Mouse (Mus musculus): Measurements from ENCODE around the gene Gm45213. TPM values are rescaled to one million over a fixed set of nuclear protein-coding genes. Genes with fewer than 3 reads are reported as not detected.
A peak's percentile ranks its signal among the peaks of the same experiment; 100 is the strongest.

Gm45213 gene
- polyA plus RNA-seq, 1 experiment from 2014 or later, result not detected

GRCm38 (mm10) chr7:66108961-66109854 lies 65.8 kb downstream of the Gm45213 start, which contains the start of gene Chsy1:
Gene Chsy1, plus strand, starts transcription at chr7:66109515.
- under 1% methylated on average over 84 of the region's 123 CpGs for WGBS
- Histone ChIP-seq H3K4me2 (ENCODE audit: low read depth, low read length) (peak within 1 kb of the TSS; percentile 97), H3K36me3 (ENCODE audit: control insufficient read depth, insufficient read depth, low read length) (no peaks in the 10 kb centered on the region), H3K4me1 (ENCODE audit: control insufficient read depth, insufficient read depth, low read length) (peaks cover 23% of the 10 kb centered on the region), H3K9me3 (replicated peaks; ENCODE audit: control insufficient read depth, low read length) (no peaks in the 10 kb centered on the region), H3K9ac (ENCODE audit: low read length) (peak within 1 kb of the TSS; percentile 93), H3K4me3 (replicated peaks; ENCODE audit: low read length) (peak within 1 kb of the TSS; percentile 73), H3K27ac (ENCODE audit: low read length) (peak within 1 kb of the TSS; percentile 89), H3K27me3 (ENCODE audit: control insufficient read depth, insufficient read depth, low read length) (no peaks in the 10 kb centered on the region)
- ATAC-seq (ENCODE audit: insufficient read depth, low FRiP score), result peak; percentile 89

GRCm38 (mm10) chr7:66109855-66110635 lies 66.6 kb downstream of the Gm45213 start:
- H3K9ac ChIP-seq (ENCODE audit: low read length), result peak overlapping the region; percentile 93
- peaks cover 32% of the 10 kb centered on the region for H3K4me1 ChIP-seq (ENCODE audit: control insufficient read depth, insufficient read depth, low read length)
- H3K36me3 ChIP-seq (ENCODE audit: control insufficient read depth, insufficient read depth, low read length), result no peaks in the 10 kb centered on the region
- under 1% methylated on average over 60 of the region's 77 CpGs for WGBS
- H3K4me3 ChIP-seq (replicated peaks; ENCODE audit: low read length), result peak overlapping the region; percentile 73
- ATAC-seq (ENCODE audit: insufficient read depth, low FRiP score), result peak; percentile 31; the same call in 1 of the 2 replicates
- H3K9me3 ChIP-seq (replicated peaks; ENCODE audit: control insufficient read depth, low read length), result no peaks in the 10 kb centered on the region
- H3K4me2 ChIP-seq (ENCODE audit: low read depth, low read length), result peak overlapping the region; percentile 97
- peak overlapping the region; percentile 89 for H3K27ac ChIP-seq (ENCODE audit: low read length)
- no peaks in the 10 kb centered on the region for H3K27me3 ChIP-seq (ENCODE audit: control insufficient read depth, insufficient read depth, low read length)

GRCm38 (mm10) chr7:66110636-66111112 lies 67.3 kb downstream of the Gm45213 start:
- Histone ChIP-seq H3K4me1 (ENCODE audit: control insufficient read depth, insufficient read depth, low read length) (peaks cover 38% of the 10 kb centered on the region), H3K9me3 (replicated peaks; ENCODE audit: control insufficient read depth, low read length) (no peaks in the 10 kb centered on the region), H3K4me3 (replicated peaks; ENCODE audit: low read length) (peak overlapping the region; percentile 73), H3K36me3 (ENCODE audit: control insufficient read depth, insufficient read depth, low read length) (no peaks in the 10 kb centered on the region), H3K4me2 (ENCODE audit: low read depth, low read length) (peak overlapping the region; percentile 97), H3K27ac (ENCODE audit: low read length) (peak overlapping the region; percentile 89), H3K27me3 (ENCODE audit: control insufficient read depth, insufficient read depth, low read length) (no peaks in the 10 kb centered on the region), H3K9ac (ENCODE audit: low read length) (peak overlapping the region; percentile 93)
- 2% methylated on average over 10 of the region's 10 CpGs for WGBS
- no peak for ATAC-seq (ENCODE audit: insufficient read depth, low FRiP score)

GRCm38 (mm10) chr7:66111211-66111610 lies 67.8 kb downstream of the Gm45213 start:
- WGBS, result 58% methylated on average over 10 of the region's 10 CpGs
- peak overlapping the region; percentile 97 for H3K4me2 ChIP-seq (ENCODE audit: low read depth, low read length)
- no peak for ATAC-seq (ENCODE audit: insufficient read depth, low FRiP score)
- H3K9me3 ChIP-seq (replicated peaks; ENCODE audit: control insufficient read depth, low read length), result no peaks in the 10 kb centered on the region
- peak overlapping the region; percentile 93 for H3K9ac ChIP-seq (ENCODE audit: low read length)
- H3K27ac ChIP-seq (ENCODE audit: low read length), result no peak overlapping the region
- no peaks in the 10 kb centered on the region for H3K36me3 ChIP-seq (ENCODE audit: control insufficient read depth, insufficient read depth, low read length)
- H3K4me1 ChIP-seq (ENCODE audit: control insufficient read depth, insufficient read depth, low read length), result peaks cover 43% of the 10 kb centered on the region
- no peaks in the 10 kb centered on the region for H3K27me3 ChIP-seq (ENCODE audit: control insufficient read depth, insufficient read depth, low read length)
- H3K4me3 ChIP-seq (replicated peaks; ENCODE audit: low read length), result peak overlapping the region; percentile 73

Other genes with a start within 250 kb of the Gm45213 start
- 3.7 and 4.3 TPM in 2 replicates for gene Pcsk6, start 181.9 kb upstream of the Gm45213 start, polyA plus RNA-seq (2015; fragmentation: Nextera tagmentation; extraction: Ambion mirVana)
- gene Snrpa1, start 15.4 kb downstream of the Gm45213 start, polyA plus RNA-seq (2015; fragmentation: Nextera tagmentation; extraction: Ambion mirVana), result 126 and 143 TPM in 2 replicates
- gene Selenos, start 36.0 kb downstream of the Gm45213 start, polyA plus RNA-seq (2015; fragmentation: Nextera tagmentation; extraction: Ambion mirVana), result 135 and 136 TPM in 2 replicates
- 10.2 and 12.1 TPM in 2 replicates for gene Chsy1, start 65.9 kb downstream of the Gm45213 start, polyA plus RNA-seq (2015; fragmentation: Nextera tagmentation; extraction: Ambion mirVana)